Mouse (Mus musculus) Patski (cell line): ENCODE data around the gene Mkrn3. TPM values are rescaled to one million over a fixed set of nuclear protein-coding genes. Genes with fewer than 3 reads are reported as not detected.

Source experiments
- ATAC-seq: fragments of 100-300 bp; one replicate; pipeline ENCODE4 v1.8.0; 2021
- CTCF ChIA-PET: fragments of 350-600 bp; sonication (Branson Sonifier 250); formaldehyde crosslinking; loops from one replicate; lab custom pipeline; 2022; ENCODE audit warnings: inconsistent platforms; lab: Charles Lee
- POLR2A ChIA-PET: fragments of 350-600 bp; sonication (Branson Sonifier 250); formaldehyde crosslinking; loops from one replicate; lab custom pipeline; 2022; ENCODE audit warnings: antibody characterized with exemption, inconsistent platforms; lab: Charles Lee
- DNase-seq: peaks from one replicate; pipeline ENCODE4 v3.0.0-alpha.2; 2011; ENCODE audit warnings: low read depth, low spot score
- H3K27me3 ChIP-seq: fragments of 371-371 bp; one replicate; pipeline ENCODE4 v1.5.1; 2021
- CTCF ChIP-seq: fragments of 100-300 bp; IDR thresholded peaks from one replicate; pipeline ENCODE4 v1.5.1; 2021
- in situ Hi-C: fragments of 300-500 bp; cut with MboI; formaldehyde crosslinking; loops from 3 replicates; pipeline ENCODE4 v1.11.1; 2018; ENCODE audit warnings: low pct_unique_long_range_greater_than_20kb, mixed read lengths
- polyA plus RNA-seq: library from polyadenylated mRNA; unstranded; gene quantifications from one replicate; pipeline ENCODE4 v1.2.3, GENCODE M21; 2021

The Mkrn3 gene
- polyA plus RNA-seq, 1 experiment from 2014 or later, result 2.3 TPM

GRCm38 (mm10) chr7:62378529-62378928, 41.4 kb downstream of the Mkrn3 start:
- ATAC-seq, result no peak
- DNase-seq, result no peak
- in situ Hi-C loops, result loop anchor here (5.0 to 25.0 kb wide), 2 partner anchors 146 to 1891 kb away; no protein-coding TSS in a partner anchor
- CTCF ChIA-PET, result no interaction called here
- no peak for TF ChIP-seq CTCF
- peaks cover 37% of the 10 kb centered on the region for H3K27me3 ChIP-seq
- POLR2A ChIA-PET, result no interaction called here

DNA sequence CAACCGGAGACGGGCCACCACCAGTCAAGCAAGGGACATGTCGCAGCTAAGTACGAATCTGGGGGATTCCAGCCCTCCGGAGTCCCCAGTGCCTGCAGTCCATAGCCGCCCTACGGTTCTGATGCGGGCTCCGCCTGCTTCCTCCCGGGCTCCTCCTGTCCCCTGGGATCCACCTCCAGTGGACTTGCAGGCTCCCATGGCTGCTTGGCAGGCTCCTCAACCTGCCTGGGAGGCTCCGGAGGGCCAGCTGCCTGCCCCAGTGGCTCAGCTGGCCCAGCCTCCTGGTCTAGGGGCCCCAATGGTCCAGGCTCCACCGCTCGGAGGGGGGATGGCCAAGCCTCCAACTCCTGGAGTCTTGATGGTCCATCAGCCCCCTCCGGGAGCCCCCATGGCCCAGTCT, 42.6 kb downstream of the Mkrn3 start:
- DNase-seq (no peak), ATAC-seq (no peak)
- in situ Hi-C loops, result loop anchor here (5.0 to 25.0 kb wide), 2 partner anchors 145 to 1890 kb away; no protein-coding TSS in a partner anchor
- H3K27me3 ChIP-seq, result peaks cover 39% of the 10 kb centered on the region
- TF ChIP-seq CTCF, result no peak
- ChIA-PET CTCF (interaction anchor here (1.3 kb wide), 1 partner anchor 11 kb away, joined by 6 read pairs; no protein-coding TSS in a partner anchor), POLR2A (no interaction called here)

GRCm38 (mm10) chr7:62376510-62377304, 43.2 kb downstream of the Mkrn3 start, which contains the start of gene Magel2:
TSS of gene Magel2 (plus strand) at chr7:62377010.
- ChIA-PET CTCF (interaction anchor here (1.2 to 1.3 kb wide), 2 partner anchors 11 to 37 kb away, joined by 3 to 6 read pairs; no protein-coding TSS in a partner anchor), POLR2A (no interaction called here)
- no peak for TF ChIP-seq CTCF
- ATAC-seq, result no peak
- peaks cover 39% of the 10 kb centered on the region for H3K27me3 ChIP-seq
- in situ Hi-C loops, result loop anchor here (5.0 to 25.0 kb wide), 2 partner anchors 144 to 1889 kb away; no protein-coding TSS in a partner anchor
- no peak for DNase-seq

GRCm38 (mm10) chr7:62375658-62376057, 44.3 kb downstream of the Mkrn3 start:
- TF ChIP-seq CTCF, result no peak
- ChIA-PET CTCF (interaction anchor here (1.2 kb wide), 1 partner anchor 35 kb away, joined by 3 read pairs; no protein-coding TSS in a partner anchor), POLR2A (no interaction called here)
- ATAC-seq (no peak), DNase-seq (no peak)
- in situ Hi-C loops, result loop anchor here (5.0 to 25.0 kb wide), 2 partner anchors 143 to 1888 kb away; no protein-coding TSS in a partner anchor
- peaks cover 37% of the 10 kb centered on the region for H3K27me3 ChIP-seq

Other genes starting within 250 kb of the Mkrn3 start
- 17.5 TPM for gene Ndn, start 73.6 kb downstream of the Mkrn3 start, polyA plus RNA-seq
- gene Magel2, start 43.1 kb downstream of the Mkrn3 start, polyA plus RNA-seq, result not detected
- gene Peg12, start 44.4 kb upstream of the Mkrn3 start, polyA plus RNA-seq, result 2.4 TPM